Mouse (Mus musculus): ENCODE measurements around the gene Gk5.

GRCm38 (mm10) chr9:96219114-96219669 is 100.0 kb downstream of the Gk5 start:
- TF ChIP-seq POLR2A (IDR thresholded peaks at IDR 0.05; ENCODE audit: low read depth, low read length) (no peak), CTCF (conservative IDR thresholded peaks at IDR 0.05; ENCODE audit: insufficient read depth, insufficient read length, low read depth, low read length) (no peak)
